In genomic region chr11:98985542-98985941, GRCm38 (mm10) we compare ENCODE assay signal across 23 mouse cellular contexts. TPM values are rescaled to one million over a fixed set of nuclear protein-coding genes. Genes with fewer than 3 reads are reported as not detected.
DNase-seq lines count a peak whose midpoint lies in the region; ATAC-seq and TF ChIP-seq lines count a peak whose summit lies in the region.
"Had no signal": no experiment of that assay in that cellular context is flagged by ENCODE, and none has a peak within 500 bp of the region (broad histone marks: within the 10 kb centered on the region; RNA-seq: fewer than 3 reads in every experiment).

No protein-coding gene starts in this region.

- DNase-seq in heart, adult 18-20 months, result peak; percentile 70 to 77
- DNase-seq in heart, postnatal 14 days, result peak; percentile 54 to 77
- DNase-seq in left cerebral cortex, postnatal 25 days (ENCODE audit: low spot score in 2 of 2), result no peak
- DNase-seq in spleen, adult 12 weeks (ENCODE audit: low spot score), result no peak
- no peak for DNase-seq in ovary, postnatal 14 days (ENCODE audit: low spot score)
- DNase-seq: adrenal gland, postnatal 10 days; cerebellum, adult 2 months; gastrocnemius, postnatal 36 days; kidney, postnatal 36 days; liver, embryonic 13.5 days; lung, adult 2 months; midbrain, embryonic 14.5 days; thymus, adult 18-20 months had no signal

- no peak for TF ChIP-seq CTCF in E14TG2a.4 (conservative IDR thresholded peaks at IDR 0.05; ENCODE audit: low read length)

- peak overlapping the region; percentile 39; the same call in 1 of the 2 replicates for H3K9ac ChIP-seq in heart, embryonic 13.5 days
- H3K9ac ChIP-seq: embryonic facial prominence, embryonic 12.5 days; liver, embryonic 13.5 days; neural tube, embryonic 13.5 days had no signal

- no peaks in the 10 kb centered on the region for H3K9me3 ChIP-seq in E14TG2a.4 (ENCODE audit: low read length)
- 0 out of 2 replicates have a peak, but pooled peaks cover 6% of the 10 kb centered on the region for H3K9me3 ChIP-seq in heart, embryonic 13.5 days
- H3K9me3 ChIP-seq: embryonic facial prominence, embryonic 12.5 days; liver, embryonic 13.5 days; neural tube, embryonic 13.5 days had no signal

- H3K27ac ChIP-seq in heart, embryonic 13.5 days (replicated peaks), result peak overlapping the region; percentile 66
- H3K27ac ChIP-seq: embryonic facial prominence, embryonic 12.5 days; hindbrain, postnatal 0 days; liver, embryonic 13.5 days; neural tube, embryonic 13.5 days had no signal

- 46% methylated on average over 7 of the region's 7 CpGs for WGBS in heart, embryonic 13.5 days

- peak overlapping the region; percentile 31 for H3K4me2 ChIP-seq in heart, embryonic 13.5 days
- H3K4me2 ChIP-seq: embryonic facial prominence, embryonic 12.5 days; liver, embryonic 13.5 days; neural tube, embryonic 13.5 days had no signal

- ATAC-seq in heart, embryonic 13.5 days (ENCODE audit: extremely low read depth, insufficient number of reproducible peaks, low FRiP score, low TSS enrichment), result peak; percentile 45; the same call in 1 of the 2 replicates
- ATAC-seq: hindbrain, postnatal 0 days; intestine, embryonic 16.5 days had no signal

- H3K4me3 ChIP-seq in E14TG2a.4 (replicated peaks; ENCODE audit: low read length), result 0 out of 2 replicates have a peak overlapping the region, but pooled peaks have one; percentile 13
- H3K4me3 ChIP-seq in heart, embryonic 13.5 days, result no peak overlapping the region
- H3K4me3 ChIP-seq: embryonic facial prominence, embryonic 12.5 days; liver, embryonic 13.5 days; neural tube, embryonic 13.5 days had no signal

- peaks cover 38% of the 10 kb centered on the region for H3K27me3 ChIP-seq in E14TG2a.4 (ENCODE audit: insufficient read depth, low read length)
- peaks cover 31% of the 10 kb centered on the region for H3K27me3 ChIP-seq in heart, embryonic 13.5 days (replicated peaks)

- intact Hi-C loops in heart, postnatal 14 days (cut with DNase I), result no loop called here
- intact Hi-C loops in left cerebral cortex, postnatal 25 days (cut with DNase I), result loop anchor here (10.0 kb wide), 2 partner anchors 309 to 1319 kb away; no protein-coding TSS in a partner anchor

- H3K4me1 ChIP-seq in E14TG2a.4 (replicated peaks; ENCODE audit: low read depth, low read length), result peaks cover 64% of the 10 kb centered on the region
- peaks cover 38% of the 10 kb centered on the region for H3K4me1 ChIP-seq in heart, embryonic 13.5 days

- peaks cover 15% of the 10 kb centered on the region for H3K36me3 ChIP-seq in E14TG2a.4 (ENCODE audit: insufficient read depth, low read length)
- H3K36me3 ChIP-seq in heart, embryonic 13.5 days, result peaks cover 12% of the 10 kb centered on the region
- H3K36me3 ChIP-seq: neural tube, embryonic 13.5 days had no signal

RNA-seq across cellular contexts. Expression of gene Gjd3, which starts 2.7 kb away (rescaled TPM):
- total RNA-seq in heart, adult 18-20 months (2021), result under 1 TPM; 0.36 to 0.45 TPM
- 1.3 and 3.3 TPM in 2 replicates for polyA plus RNA-seq in heart, embryonic 13.5 days (2015; fragmentation: Nextera tagmentation; extraction: Ambion mirVana)
- total RNA-seq in heart, postnatal 14 days (2021), result 1 to 10 TPM; 1.5 to 2.0 TPM
- total RNA-seq in left cerebral cortex, postnatal 25 days (2021), result 1 to 10 TPM; 2.9 to 3.0 TPM
- total RNA-seq: gastrocnemius, postnatal 36 days; megakaryocyte, adult 5-6 weeks had no signal
- polyA plus RNA-seq: C2C12; intestine, embryonic 16.5 days; kidney, embryonic 14.5 days; liver, embryonic 13.5 days; stomach, embryonic 14.5 days had no signal

RNA-seq across cellular contexts. Expression of gene Top2a, which starts 38.4 kb away (rescaled TPM):
- total RNA-seq in heart, adult 18-20 months (2021), result 1 to 10 TPM; 1.5 to 1.8 TPM
- 158 and 170 TPM in 2 replicates for polyA plus RNA-seq in heart, embryonic 13.5 days (2015; fragmentation: Nextera tagmentation; extraction: Ambion mirVana)
- 10 to 100 TPM; 16.0 to 34.1 TPM for total RNA-seq in heart, postnatal 14 days (2021)
- total RNA-seq in left cerebral cortex, postnatal 25 days (2021), result 1 to 10 TPM in 1 of 2 experiments, under 1 TPM in 1; 0.87 to 1.3 TPM

RNA-seq across cellular contexts. Expression of gene Igfbp4, which starts 55.5 kb away (rescaled TPM):
- total RNA-seq in heart, adult 18-20 months (2021), result 10 to 100 TPM; 82.2 to 94.0 TPM
- polyA plus RNA-seq in heart, embryonic 13.5 days (2015; fragmentation: Nextera tagmentation; extraction: Ambion mirVana), result 371 and 397 TPM in 2 replicates
- total RNA-seq in heart, postnatal 14 days (2021), result 100 to 1,000 TPM; 125 to 129 TPM
- total RNA-seq in left cerebral cortex, postnatal 25 days (2021), result 10 to 100 TPM; 71.2 to 78.2 TPM

RNA-seq across cellular contexts. Expression of gene Rara, which starts 57.9 kb away (rescaled TPM):
- total RNA-seq in heart, adult 18-20 months (2021), result 10 to 100 TPM in 1 of 2 experiments, 1 to 10 TPM in 1; 8.7 to 10.1 TPM
- 27.9 and 28.3 TPM in 2 replicates for polyA plus RNA-seq in heart, embryonic 13.5 days (2015; fragmentation: Nextera tagmentation; extraction: Ambion mirVana)
- total RNA-seq in heart, postnatal 14 days (2021), result 10 to 100 TPM; 17.9 to 21.6 TPM
- 10 to 100 TPM in 1 of 2 experiments, 1 to 10 TPM in 1; 9.4 to 12.1 TPM for total RNA-seq in left cerebral cortex, postnatal 25 days (2021)

Comparison
In these comparisons a context has a peak if more than half of its experiments do, and no peak if none do; other contexts are left out.
1. RNA of gene Top2a, which starts 38.4 kb away (total RNA-seq): 16.0 to 34.1 TPM in heart, postnatal 14 days; 1.5 to 1.8 TPM in heart, adult 18-20 months and 0.87 to 1.3 TPM in left cerebral cortex, postnatal 25 days; every median in the first group is over 4 times any median in the second.
2. DNase-seq: peak in heart, adult 18-20 months (2 of 2) and heart, postnatal 14 days (2 of 2); none in left cerebral cortex, postnatal 25 days (0 of 2), spleen, adult 12 weeks (single experiment) and ovary, postnatal 14 days (single experiment).